Mouse (Mus musculus): ENCODE data around the gene Hfm1. TPM values are rescaled to one million over a fixed set of nuclear protein-coding genes. Genes with fewer than 3 reads are reported as not detected.

Gene Hfm1
- polyA plus RNA-seq, 1 experiment from 2014 or later: 3.8 TPM

- no peaks in the 10 kb centered on the region for H3K9me3 ChIP-seq (replicated peaks)
- H3K36me3 ChIP-seq: no peaks in the 10 kb centered on the region
- no peaks in the 10 kb centered on the region for H3K27me3 ChIP-seq (ENCODE audit: low read depth, poor library complexity, severe bottlenecking)
- peak overlapping the region; percentile 84 for H3K4me3 ChIP-seq
- DNase-seq (ENCODE audit: low spot score): no peak
- peaks cover 13% of the 10 kb centered on the region for H3K4me1 ChIP-seq
- 28% methylated on average over 4 of the region's 4 CpGs for WGBS
- H3K27ac ChIP-seq (replicated peaks): peak overlapping the region; percentile 97
Observed at GRCm38 (mm10) chr5:106926369-106926686, 207 bp upstream of the Hfm1 start.

GRCm38 (mm10) chr5:106919315-106919714, 6.8 kb downstream of the Hfm1 start:
- Histone ChIP-seq H3K4me3 (no peak overlapping the region), H3K9me3 (replicated peaks) (no peaks in the 10 kb centered on the region), H3K27ac (replicated peaks) (no peak overlapping the region), H3K4me1 (no peaks in the 10 kb centered on the region), H3K27me3 (ENCODE audit: low read depth, poor library complexity, severe bottlenecking) (no peaks in the 10 kb centered on the region), H3K36me3 (no peaks in the 10 kb centered on the region; the same call in 1 of the 2 replicates)
- no peak for DNase-seq (ENCODE audit: low spot score)

GRCm38 (mm10) chr5:106896879-106897278, 29.2 kb downstream of the Hfm1 start:
- no peak overlapping the region for H3K4me3 ChIP-seq
- no peaks in the 10 kb centered on the region for H3K27me3 ChIP-seq (ENCODE audit: low read depth, poor library complexity, severe bottlenecking)
- H3K9me3 ChIP-seq (replicated peaks): no peaks in the 10 kb centered on the region
- no peak for DNase-seq (ENCODE audit: low spot score)
- no peak overlapping the region for H3K27ac ChIP-seq (replicated peaks)
- WGBS: 74% methylated on average over 2 of the region's 2 CpGs
- 0 out of 2 replicates have a peak, but pooled peaks cover 4% of the 10 kb centered on the region for H3K4me1 ChIP-seq
- no peaks in the 10 kb centered on the region for H3K36me3 ChIP-seq

- Histone ChIP-seq H3K27ac (replicated peaks) (no peak overlapping the region), H3K36me3 (no peaks in the 10 kb centered on the region), H3K9me3 (replicated peaks) (no peaks in the 10 kb centered on the region), H3K4me1 (no peaks in the 10 kb centered on the region), H3K27me3 (ENCODE audit: low read depth, poor library complexity, severe bottlenecking) (no peaks in the 10 kb centered on the region), H3K4me3 (no peak overlapping the region)
- WGBS: 40% methylated on average over 5 of the region's 5 CpGs
- no peak for DNase-seq (ENCODE audit: low spot score)
Observed at GRCm38 (mm10) chr5:106891773-106892172, 34.3 kb downstream of the Hfm1 start.

- Histone ChIP-seq H3K27me3 (ENCODE audit: low read depth, poor library complexity, severe bottlenecking) (no peaks in the 10 kb centered on the region), H3K9me3 (replicated peaks) (no peaks in the 10 kb centered on the region), H3K36me3 (no peaks in the 10 kb centered on the region), H3K4me1 (no peaks in the 10 kb centered on the region), H3K4me3 (no peak overlapping the region), H3K27ac (replicated peaks) (no peak overlapping the region)
- 80% methylated on average over 1 of the region's 1 CpGs for whole genome bisulfite sequencing
- DNase-seq (ENCODE audit: low spot score): no peak
Observed at GRCm38 (mm10) chr5:106887303-106888071, 38.6 kb downstream of the Hfm1 start.

DNA sequence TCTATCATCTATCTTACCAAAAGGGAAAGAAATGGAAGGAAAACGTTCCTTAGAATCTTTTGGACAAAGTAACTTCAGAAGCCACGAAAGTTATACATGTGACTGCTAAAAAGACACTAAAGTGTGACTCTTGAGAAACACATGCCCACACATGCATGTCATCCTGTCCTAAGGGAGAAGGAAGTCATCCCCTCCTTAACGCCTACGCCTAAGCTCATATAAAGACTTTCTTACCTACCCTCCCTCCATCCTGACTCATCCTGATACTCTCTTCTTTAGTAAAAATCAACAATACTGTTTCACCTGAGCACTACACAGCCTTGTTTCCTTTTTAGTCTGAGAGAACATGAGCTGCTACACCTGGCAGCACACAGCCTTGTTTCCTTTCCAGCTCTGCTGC, 40.6 kb downstream of the Hfm1 start:
- no peaks in the 10 kb centered on the region for H3K4me1 ChIP-seq
- H3K9me3 ChIP-seq (replicated peaks): no peaks in the 10 kb centered on the region
- WGBS: 89% methylated on average over 4 of the region's 4 CpGs
- H3K36me3 ChIP-seq: no peaks in the 10 kb centered on the region
- no peak overlapping the region for H3K27ac ChIP-seq (replicated peaks)
- no peak overlapping the region for H3K4me3 ChIP-seq
- H3K27me3 ChIP-seq (ENCODE audit: low read depth, poor library complexity, severe bottlenecking): no peaks in the 10 kb centered on the region
- no peak for DNase-seq (ENCODE audit: low spot score)

GRCm38 (mm10) chr5:106876438-106876837, 49.7 kb downstream of the Hfm1 start:
- no peak overlapping the region for H3K27ac ChIP-seq (replicated peaks)
- no peaks in the 10 kb centered on the region for H3K4me1 ChIP-seq
- H3K9me3 ChIP-seq (replicated peaks): no peaks in the 10 kb centered on the region
- 89% methylated on average over 1 of the region's 1 CpGs for WGBS
- H3K27me3 ChIP-seq (ENCODE audit: low read depth, poor library complexity, severe bottlenecking): no peaks in the 10 kb centered on the region
- H3K4me3 ChIP-seq: no peak overlapping the region
- no peaks in the 10 kb centered on the region for H3K36me3 ChIP-seq
- DNase-seq (ENCODE audit: low spot score): no peak

DNA sequence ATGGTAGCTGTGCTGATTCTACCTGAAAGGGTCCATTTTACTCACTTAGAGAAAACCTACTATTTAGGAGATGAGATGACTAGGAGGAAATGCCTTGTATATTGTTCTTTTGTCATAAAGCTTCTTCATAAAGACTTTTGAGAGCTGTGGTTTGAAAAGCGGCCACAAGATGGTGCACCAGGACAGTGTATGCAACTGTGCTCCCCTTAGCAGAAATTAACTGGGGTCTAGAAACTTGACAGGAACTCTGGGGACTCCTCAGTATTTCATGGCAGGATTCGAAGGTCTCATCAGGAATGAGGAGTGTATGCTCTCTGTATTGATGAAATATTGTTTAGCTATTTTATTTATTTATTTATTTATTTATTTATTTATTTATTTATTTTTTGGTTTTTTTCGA, 65.7 kb downstream of the Hfm1 start:
- H3K27ac ChIP-seq (replicated peaks): no peak overlapping the region
- no peaks in the 10 kb centered on the region for H3K27me3 ChIP-seq (ENCODE audit: low read depth, poor library complexity, severe bottlenecking)
- 42% methylated on average over 3 of the region's 3 CpGs for WGBS
- no peaks in the 10 kb centered on the region for H3K36me3 ChIP-seq
- no peaks in the 10 kb centered on the region for H3K4me1 ChIP-seq
- H3K4me3 ChIP-seq: no peak overlapping the region
- DNase-seq (ENCODE audit: low spot score): peak; percentile 49
- H3K9me3 ChIP-seq (replicated peaks): no peaks in the 10 kb centered on the region

- WGBS: 89% methylated on average over 3 of the region's 3 CpGs
- Histone ChIP-seq H3K27ac (replicated peaks) (no peak overlapping the region), H3K9me3 (replicated peaks) (no peaks in the 10 kb centered on the region), H3K36me3 (no peaks in the 10 kb centered on the region), H3K4me3 (no peak overlapping the region), H3K4me1 (no peaks in the 10 kb centered on the region), H3K27me3 (ENCODE audit: low read depth, poor library complexity, severe bottlenecking) (no peaks in the 10 kb centered on the region)
- DNase-seq (ENCODE audit: low spot score): no peak
Observed at GRCm38 (mm10) chr5:106853284-106853683, 72.8 kb downstream of the Hfm1 start.

- Histone ChIP-seq H3K27me3 (ENCODE audit: low read depth, poor library complexity, severe bottlenecking) (no peaks in the 10 kb centered on the region), H3K9me3 (replicated peaks) (0 out of 2 replicates have a peak, but pooled peaks cover 2% of the 10 kb centered on the region), H3K4me3 (no peak overlapping the region), H3K36me3 (no peaks in the 10 kb centered on the region), H3K4me1 (no peaks in the 10 kb centered on the region), H3K27ac (replicated peaks) (no peak overlapping the region)
- DNase-seq (ENCODE audit: low spot score): no peak
Observed at GRCm38 (mm10) chr5:106847045-106847444, 79.1 kb downstream of the Hfm1 start.

GRCm38 (mm10) chr5:106843906-106844305, 82.2 kb downstream of the Hfm1 start:
- Histone ChIP-seq H3K4me1 (no peaks in the 10 kb centered on the region), H3K27me3 (ENCODE audit: low read depth, poor library complexity, severe bottlenecking) (no peaks in the 10 kb centered on the region), H3K36me3 (no peaks in the 10 kb centered on the region), H3K27ac (replicated peaks) (no peak overlapping the region), H3K4me3 (no peak overlapping the region), H3K9me3 (replicated peaks) (0 out of 2 replicates have a peak, but pooled peaks cover 2% of the 10 kb centered on the region)
- WGBS: 80% methylated on average over 2 of the region's 2 CpGs
- no peak for DNase-seq (ENCODE audit: low spot score)

GRCm38 (mm10) chr5:106833025-106833424, 93.1 kb downstream of the Hfm1 start:
- Histone ChIP-seq H3K36me3 (no peaks in the 10 kb centered on the region), H3K4me1 (0 out of 2 replicates have a peak, but pooled peaks cover 3% of the 10 kb centered on the region), H3K4me3 (no peak overlapping the region), H3K9me3 (replicated peaks) (no peaks in the 10 kb centered on the region; the same call in 1 of the 2 replicates), H3K27ac (replicated peaks) (no peak overlapping the region), H3K27me3 (ENCODE audit: low read depth, poor library complexity, severe bottlenecking) (no peaks in the 10 kb centered on the region)
- 32% methylated on average over 7 of the region's 7 CpGs for WGBS
- DNase-seq (ENCODE audit: low spot score): no peak

DNA sequence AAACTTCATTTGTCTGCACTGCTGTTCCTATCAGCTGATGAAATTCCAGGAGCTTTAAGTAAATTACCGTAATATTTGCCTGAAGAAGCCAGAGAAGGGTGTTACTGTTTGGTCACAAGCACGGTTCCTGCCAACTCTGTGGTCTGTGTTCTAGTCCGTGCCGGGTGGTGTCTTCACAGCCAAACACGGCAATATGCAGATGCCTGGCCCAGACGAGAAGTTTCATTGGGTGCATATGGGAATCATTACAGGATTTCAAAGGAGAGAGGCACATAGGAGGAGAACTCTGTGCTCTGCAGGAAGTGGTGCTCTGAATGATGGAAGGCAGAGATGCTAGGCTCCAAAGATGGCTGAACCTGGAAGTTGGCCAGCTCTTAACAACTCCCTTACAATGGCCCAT, 94.7 kb downstream of the Hfm1 start:
- peaks cover 9% of the 10 kb centered on the region for H3K27me3 ChIP-seq (ENCODE audit: low read depth, poor library complexity, severe bottlenecking)
- H3K4me1 ChIP-seq: 0 out of 2 replicates have a peak, but pooled peaks cover 3% of the 10 kb centered on the region
- H3K9me3 ChIP-seq (replicated peaks): no peaks in the 10 kb centered on the region; the same call in 1 of the 2 replicates
- no peak overlapping the region for H3K27ac ChIP-seq (replicated peaks)
- DNase-seq (ENCODE audit: low spot score): no peak
- 87% methylated on average over 6 of the region's 6 CpGs for WGBS
- no peak overlapping the region for H3K4me3 ChIP-seq
- no peaks in the 10 kb centered on the region for H3K36me3 ChIP-seq

Data from midbrain, embryonic 10.5 days (tissue).